Mouse (Mus musculus) liver, adult 10 weeks (tissue): Measurements from ENCODE around the gene Jph2. TPM values are rescaled to one million over a fixed set of nuclear protein-coding genes. Genes with fewer than 3 reads are reported as not detected.

Experiments
- polyA plus RNA-seq: library from polyadenylated mRNA; stranded (reverse); fragments of 350-450 nt; fragmentation: Illumina TruSeq; extraction: RNeasy Lipid Tissue Mini Kit (QIAGEN cat#74804); gene quantifications from one replicate; pipeline ENCODE4 v1.2.3, GENCODE M21; 2014; ENCODE audit warnings: low read depth, low replicate concordance

The Jph2 gene
- not detected for polyA plus RNA-seq

GRCm38 (mm10) chr2:163397905-163398304 is at the start of gene Jph2:
Gene Jph2 (minus strand): TSS chr2:163397993.

GRCm38 (mm10) chr2:163438246-163438618 is 40.4 kb upstream of the Jph2 start, which contains the start of gene Gdap1l1:
Gene Gdap1l1 (plus strand): TSS chr2:163438476.

GRCm38 (mm10) chr2:163424597-163424996 is 26.8 kb upstream of the Jph2 start, which contains the start of gene Oser1:
Gene Oser1 (minus strand): TSS chr2:163424697.

Other genes starting within 250 kb of the Jph2 start
- gene Tox2, start 194.9 kb downstream of the Jph2 start, polyA plus RNA-seq: 0.61 TPM
- gene Oser1, start 26.7 kb upstream of the Jph2 start, polyA plus RNA-seq: 33.6 TPM
- gene Gdap1l1, start 40.5 kb upstream of the Jph2 start, polyA plus RNA-seq: not detected
- gene Fitm2, start 74.6 kb upstream of the Jph2 start, polyA plus RNA-seq: 15.5 TPM
- not detected for gene R3hdml, start 94.3 kb upstream of the Jph2 start, polyA plus RNA-seq
- 129 TPM for gene Hnf4a, start 108.8 kb upstream of the Jph2 start, polyA plus RNA-seq
- gene Ttpal, start 204.3 kb upstream of the Jph2 start, polyA plus RNA-seq: 11.9 TPM
- 201 TPM for gene Serinc3, start 247.1 kb upstream of the Jph2 start, polyA plus RNA-seq